In the genomic region with DNA sequence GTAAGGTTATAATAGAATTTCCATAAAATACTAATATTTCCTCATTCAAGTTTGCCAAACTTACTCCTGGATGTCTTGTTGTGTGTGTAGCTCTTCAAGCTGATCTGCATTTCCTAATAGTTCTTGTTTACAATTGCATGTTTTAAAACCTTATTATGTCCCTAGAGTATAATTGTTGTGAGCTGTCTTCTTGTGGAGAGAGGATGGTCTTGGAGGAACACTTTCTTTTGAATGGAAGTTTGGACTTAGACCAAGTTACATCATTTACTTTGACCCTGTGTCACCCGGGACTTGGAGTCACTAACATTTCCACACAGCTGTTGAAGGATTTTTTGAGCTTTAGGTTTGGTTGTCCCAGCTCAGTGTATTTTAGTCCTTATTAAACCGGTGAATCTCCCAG, we compare ENCODE assay signal across 38 mouse cellular contexts. TPM values are rescaled to one million over a fixed set of nuclear protein-coding genes. Genes with fewer than 3 reads are reported as not detected.
"Had no signal": no experiment of that assay in that cellular context is flagged by ENCODE, and none has a peak within 500 bp of the region (broad histone marks: within the 10 kb centered on the region; RNA-seq: fewer than 3 reads in every experiment).

A gene (minus strand): TSS at position 101 of the 400 bp plus-strand sequence.
A gene (minus strand): TSS at position 191 of the 400 bp plus-strand sequence.

- DNase-seq: cerebellum, adult 8-10 months; cerebellum, adult 9-10 months; cerebellum, adult 9-11 months; cerebellum, postnatal 10 days; cerebellum, postnatal 14 days; cerebellum, postnatal 25 days; cerebellum, postnatal 36 days; embryo, embryonic 11 days; forebrain, postnatal 0 days; gastrocnemius, adult 2 months; gastrocnemius, postnatal 10 days; gastrocnemius, postnatal 14 days; gastrocnemius, postnatal 25 days; heart, adult 11 months; heart, adult 18-20 months; heart, adult 2 months had no signal

- ATAC-seq: forebrain, embryonic 13.5 days; forebrain, embryonic 14.5 days; forebrain, embryonic 15.5 days; forebrain, embryonic 16.5 days; forebrain, postnatal 0 days had no signal

RNA-seq across cellular contexts. Expression of the first gene that starts in this region (rescaled TPM):
- total RNA-seq: common myeloid progenitor, adult 5-6 weeks; forebrain, postnatal 0 days; gastrocnemius, adult 2 months; gastrocnemius, postnatal 14 days; gastrocnemius, postnatal 25 days; gastrocnemius, postnatal 4 days; granulocyte monocyte progenitor cell, adult 5-6 weeks; heart, adult 18-20 months; heart, adult 2 months; heart, adult 8-10 months had no signal
- polyA plus RNA-seq: cortical plate, adult 2 months; embryonic facial prominence, embryonic 10.5 days; embryonic facial prominence, embryonic 11.5 days; embryonic facial prominence, embryonic 12.5 days; embryonic facial prominence, embryonic 13.5 days; embryonic facial prominence, embryonic 14.5 days; erythroblast, embryonic 14.5 days; forebrain, embryonic 10.5 days; forebrain, embryonic 11.5 days; forebrain, embryonic 12.5 days; forebrain, embryonic 13.5 days; forebrain, embryonic 14.5 days; forebrain, embryonic 15.5 days; forebrain, embryonic 16.5 days; forebrain, postnatal 0 days; frontal cortex, adult 2 months; gonadal fat pad, adult 2 months; heart, adult 2 months; heart, embryonic 10.5 days had no signal

RNA-seq across cellular contexts. Expression of the second gene that starts in this region (rescaled TPM):
- total RNA-seq: common myeloid progenitor, adult 5-6 weeks; forebrain, postnatal 0 days; gastrocnemius, adult 2 months; gastrocnemius, adult 8-10 months; gastrocnemius, postnatal 10 days; gastrocnemius, postnatal 14 days; gastrocnemius, postnatal 25 days; gastrocnemius, postnatal 4 days; granulocyte monocyte progenitor cell, adult 5-6 weeks; heart, adult 18-20 months; heart, adult 2 months; heart, adult 8-10 months had no signal
- polyA plus RNA-seq: cortical plate, adult 2 months; embryonic facial prominence, embryonic 10.5 days; embryonic facial prominence, embryonic 11.5 days; embryonic facial prominence, embryonic 12.5 days; embryonic facial prominence, embryonic 13.5 days; embryonic facial prominence, embryonic 14.5 days; erythroblast, embryonic 14.5 days; forebrain, embryonic 10.5 days; forebrain, embryonic 11.5 days; forebrain, embryonic 12.5 days; forebrain, embryonic 13.5 days; forebrain, embryonic 14.5 days; forebrain, embryonic 15.5 days; forebrain, embryonic 16.5 days; forebrain, postnatal 0 days; frontal cortex, adult 2 months; gonadal fat pad, adult 2 months; heart, adult 2 months; heart, embryonic 10.5 days had no signal
